Mouse (Mus musculus): ENCODE results near the gene Wee1. TPM values are rescaled to one million over a fixed set of nuclear protein-coding genes. Genes with fewer than 3 reads are reported as not detected.
"Not testable (repeated sequence)": the region's sequence is repeated elsewhere in the genome, so short reads cannot be mapped to it uniquely, and the experiment has no call there.

Wee1 gene
- polyA plus RNA-seq, 2 experiments, result 28.1 to 29.1 TPM

GRCm38 (mm10) chr7:110105041-110105440 lies 16.8 kb upstream of the Wee1 start:
- DNase-seq (ENCODE audit: low spot score) (no peak), ATAC-seq (ENCODE audit: low FRiP score, low read depth) (no peak)
- Histone ChIP-seq H3K9me3 (ENCODE audit: control insufficient read depth, low read length) (no peaks in the 10 kb centered on the region), H3K36me3 (ENCODE audit: control insufficient read depth, insufficient read depth, low read length) (no peaks in the 10 kb centered on the region), H3K27me3 (ENCODE audit: control insufficient read depth, insufficient read depth, low read length) (no peaks in the 10 kb centered on the region), H3K4me3 (replicated peaks; ENCODE audit: low read length) (no peak overlapping the region), H3K4me1 (ENCODE audit: control insufficient read depth, insufficient read depth, low read length) (peaks cover 7% of the 10 kb centered on the region; the same call in 1 of the 2 replicates), H3K27ac (replicated peaks; ENCODE audit: low read depth, low read length) (no peak overlapping the region), H3K4me2 (replicated peaks; ENCODE audit: low read depth, low read length, severe bottlenecking) (no peak overlapping the region), H3K9ac (ENCODE audit: low read depth, low read length, severe bottlenecking) (no peak overlapping the region)
- TF ChIP-seq POLR2A (IDR thresholded peaks at IDR 0.05; ENCODE audit: borderline replicate concordance, extremely low read depth, insufficient read depth, insufficient read length), result no peak
- WGBS, result 89% methylated on average over 5 of the region's 5 CpGs

GRCm38 (mm10) chr7:110106633-110107032 lies 15.2 kb upstream of the Wee1 start:
- ATAC-seq (ENCODE audit: low FRiP score, low read depth) (no peak), DNase-seq (ENCODE audit: low spot score) (no peak)
- WGBS, result 69% methylated on average over 3 of the region's 3 CpGs
- Histone ChIP-seq H3K9ac (ENCODE audit: low read depth, low read length, severe bottlenecking) (no peak overlapping the region), H3K4me3 (replicated peaks; ENCODE audit: low read length) (no peak overlapping the region), H3K27me3 (ENCODE audit: control insufficient read depth, insufficient read depth, low read length) (no peaks in the 10 kb centered on the region), H3K9me3 (ENCODE audit: control insufficient read depth, low read length) (no peaks in the 10 kb centered on the region), H3K27ac (replicated peaks; ENCODE audit: low read depth, low read length) (no peak overlapping the region), H3K4me2 (replicated peaks; ENCODE audit: low read depth, low read length, severe bottlenecking) (no peak overlapping the region), H3K36me3 (ENCODE audit: control insufficient read depth, insufficient read depth, low read length) (no peaks in the 10 kb centered on the region), H3K4me1 (ENCODE audit: control insufficient read depth, insufficient read depth, low read length) (peaks cover 7% of the 10 kb centered on the region; the same call in 1 of the 2 replicates)
- TF ChIP-seq POLR2A (IDR thresholded peaks at IDR 0.05; ENCODE audit: borderline replicate concordance, extremely low read depth, insufficient read depth, insufficient read length), result no peak

- not testable (repeated sequence) for ATAC-seq (ENCODE audit: low FRiP score, low read depth); H3K9me3 ChIP-seq (ENCODE audit: control insufficient read depth, low read length); DNase-seq (ENCODE audit: low spot score); H3K36me3 ChIP-seq (ENCODE audit: control insufficient read depth, insufficient read depth, low read length); H3K27ac ChIP-seq (replicated peaks; ENCODE audit: low read depth, low read length); H3K4me1 ChIP-seq (ENCODE audit: control insufficient read depth, insufficient read depth, low read length); H3K9ac ChIP-seq (ENCODE audit: low read depth, low read length, severe bottlenecking); H3K4me3 ChIP-seq (replicated peaks; ENCODE audit: low read length); H3K27me3 ChIP-seq (ENCODE audit: control insufficient read depth, insufficient read depth, low read length); H3K4me2 ChIP-seq (replicated peaks; ENCODE audit: low read depth, low read length, severe bottlenecking)
- WGBS, result 95% methylated on average over 3 of the region's 3 CpGs
Measured at GRCm38 (mm10) chr7:110108524-110108923, 13.3 kb upstream of the Wee1 start.

DNA sequence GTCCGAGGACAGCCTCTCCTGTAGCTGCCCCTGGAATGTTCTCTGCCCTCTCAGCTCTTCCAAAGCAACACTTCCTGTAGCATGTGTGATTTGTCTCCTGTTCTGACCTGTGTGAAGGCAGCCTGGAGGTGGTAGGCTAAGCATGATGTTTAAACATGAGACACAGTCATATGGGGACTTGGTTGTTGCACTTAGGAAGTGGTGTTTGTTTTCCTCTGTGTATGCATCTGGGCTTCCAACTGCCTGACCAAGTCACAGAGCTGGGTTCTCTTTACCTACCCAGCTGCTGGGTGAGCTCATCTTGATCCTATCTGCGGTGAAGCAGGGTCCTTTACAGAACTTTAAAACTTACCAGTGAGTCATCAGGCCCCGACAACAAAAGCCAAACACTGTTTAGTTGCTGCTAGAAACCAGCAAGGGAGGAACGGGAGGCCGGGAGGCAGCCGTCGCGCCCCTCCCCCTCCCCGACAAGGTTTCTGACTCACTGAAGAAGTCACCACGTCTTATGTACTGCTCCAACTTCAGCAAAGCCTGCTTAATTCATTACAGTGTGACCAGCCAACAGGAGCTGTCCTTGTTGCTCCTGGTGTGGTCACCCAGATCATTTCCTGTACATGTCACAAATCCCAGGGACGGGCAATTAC lies 12.8 kb upstream of the Wee1 start:
- H3K27me3 ChIP-seq (ENCODE audit: control insufficient read depth, insufficient read depth, low read length), result no peaks in the 10 kb centered on the region
- H3K4me2 ChIP-seq (replicated peaks; ENCODE audit: low read depth, low read length, severe bottlenecking), result peak overlapping the region; percentile 27
- H3K4me1 ChIP-seq (ENCODE audit: control insufficient read depth, insufficient read depth, low read length), result peaks cover 7% of the 10 kb centered on the region; the same call in 1 of the 2 replicates
- 14% methylated on average over 11 of the region's 11 CpGs for WGBS
- DNase-seq (ENCODE audit: low spot score), result peak; percentile 71
- H3K4me3 ChIP-seq (replicated peaks; ENCODE audit: low read length), result no peak overlapping the region
- TF ChIP-seq POLR2A (IDR thresholded peaks at IDR 0.05; ENCODE audit: borderline replicate concordance, extremely low read depth, insufficient read depth, insufficient read length), result no peak
- no peaks in the 10 kb centered on the region for H3K9me3 ChIP-seq (ENCODE audit: control insufficient read depth, low read length)
- ATAC-seq (ENCODE audit: low FRiP score, low read depth), result peak; percentile 58; the same call in 1 of the 2 replicates
- H3K9ac ChIP-seq (ENCODE audit: low read depth, low read length, severe bottlenecking), result 0 out of 2 replicates have a peak overlapping the region, but pooled peaks have one; percentile 38
- 0 out of 2 replicates have a peak overlapping the region, but pooled peaks have one; percentile 27 for H3K27ac ChIP-seq (replicated peaks; ENCODE audit: low read depth, low read length)
- H3K36me3 ChIP-seq (ENCODE audit: control insufficient read depth, insufficient read depth, low read length), result no peaks in the 10 kb centered on the region

- Histone ChIP-seq H3K27me3 (ENCODE audit: control insufficient read depth, insufficient read depth, low read length) (no peaks in the 10 kb centered on the region), H3K4me1 (ENCODE audit: control insufficient read depth, insufficient read depth, low read length) (peaks cover 7% of the 10 kb centered on the region; the same call in 1 of the 2 replicates), H3K4me3 (replicated peaks; ENCODE audit: low read length) (no peak overlapping the region), H3K9ac (ENCODE audit: low read depth, low read length, severe bottlenecking) (no peak overlapping the region), H3K9me3 (ENCODE audit: control insufficient read depth, low read length) (no peaks in the 10 kb centered on the region), H3K36me3 (ENCODE audit: control insufficient read depth, insufficient read depth, low read length) (no peaks in the 10 kb centered on the region), H3K27ac (replicated peaks; ENCODE audit: low read depth, low read length) (no peak overlapping the region), H3K4me2 (replicated peaks; ENCODE audit: low read depth, low read length, severe bottlenecking) (no peak overlapping the region)
- WGBS, result 55% methylated on average over 4 of the region's 4 CpGs
- TF ChIP-seq POLR2A (IDR thresholded peaks at IDR 0.05; ENCODE audit: borderline replicate concordance, extremely low read depth, insufficient read depth, insufficient read length), result no peak
- no peak for DNase-seq (ENCODE audit: low spot score)
- no peak for ATAC-seq (ENCODE audit: low FRiP score, low read depth)
Measured at GRCm38 (mm10) chr7:110110061-110110656, 11.7 kb upstream of the Wee1 start.

Data from limb, embryonic 14.5 days (tissue).